Mouse (Mus musculus) inflammation-experienced regulatory T-cells, adult 6 months (primary cell): ENCODE measurements around the gene Srek1ip1. TPM values are rescaled to one million over a fixed set of nuclear protein-coding genes. Genes with fewer than 3 reads are reported as not detected.

Experiments
- ATAC-seq: one replicate; pipeline ENCODE4 v1.8.0; 2017
- polyA plus RNA-seq, 3 experiments: library from polyadenylated mRNA; unstranded; fragments of 100-300 nt; shearing (Covaris generic); gene quantifications; one replicate each; pipeline ENCODE4 v1.2.1; 2017

Srek1ip1 gene
- polyA plus RNA-seq, 3 experiments from 2014 or later: 10.8 to 17.0 (median 14.7) TPM

- no peak for ATAC-seq
Measured at GRCm38 (mm10) chr13:104843295-104844089, 51.2 kb downstream of the Srek1ip1 start.

DNA sequence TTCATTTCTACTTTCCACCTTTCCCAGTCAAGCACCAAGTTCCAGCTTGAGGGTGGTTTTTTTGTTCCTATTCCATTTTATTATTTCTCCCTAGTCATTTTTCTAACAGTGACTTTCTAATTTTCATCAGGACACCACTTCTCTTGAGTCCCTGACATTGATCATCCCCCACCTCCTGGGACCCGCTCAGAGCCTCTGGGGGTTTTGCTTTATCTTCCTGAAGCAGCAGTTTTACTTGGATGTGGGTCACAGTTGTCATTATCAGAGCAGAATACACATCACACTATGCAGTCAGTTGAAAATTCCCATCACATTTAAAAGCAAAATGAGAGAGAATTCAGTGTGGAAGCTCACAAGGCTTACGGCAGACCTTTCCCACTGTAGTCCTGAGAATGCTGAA lies 61.4 kb downstream of the Srek1ip1 start:
- no peak for ATAC-seq

DNA sequence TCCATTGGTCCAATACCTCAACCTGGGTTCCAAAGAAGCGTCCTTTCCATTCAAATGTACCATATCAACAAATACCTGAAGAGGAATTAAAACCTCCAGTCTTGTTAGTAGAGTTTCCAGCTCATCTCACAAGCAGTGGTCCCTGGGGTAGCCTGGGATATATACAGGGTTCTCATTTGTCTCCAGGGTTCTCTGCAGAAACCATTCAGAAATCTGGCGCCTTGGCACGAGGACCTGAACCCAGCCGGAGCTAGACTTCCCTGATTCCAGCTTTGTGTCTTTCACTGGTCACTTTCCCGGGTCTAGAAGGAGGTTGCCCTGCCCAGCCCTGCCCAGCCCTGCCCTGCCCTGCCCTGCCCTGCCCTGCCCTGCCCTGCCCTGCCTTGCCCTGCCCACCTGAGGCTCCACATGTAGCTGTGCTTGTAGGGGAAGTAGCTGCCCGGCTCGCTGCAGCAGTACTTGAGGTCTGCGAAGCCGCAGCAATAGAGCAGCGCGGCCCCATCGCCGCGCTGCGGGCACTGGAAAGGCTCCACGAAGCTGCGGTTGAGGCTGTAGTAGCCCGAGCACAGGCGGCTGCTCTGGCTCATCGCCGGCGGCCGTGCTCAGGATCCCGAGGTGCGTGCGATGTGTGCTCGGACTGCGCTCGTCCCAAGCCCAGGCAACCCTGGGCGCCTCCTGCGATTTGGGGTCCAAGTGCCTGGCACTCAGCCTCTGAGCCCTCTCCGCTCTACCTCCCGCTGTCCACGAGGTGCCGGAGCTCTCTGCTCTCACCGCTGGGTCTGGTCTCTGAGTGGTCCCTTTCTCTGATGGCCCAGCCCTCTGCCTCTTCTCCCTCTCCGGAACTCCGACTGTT lies 71.1 kb downstream of the Srek1ip1 start, which contains the start of gene Shisal2b:
Gene Shisal2b, minus strand, starts transcription at position 767 of the 853 bp plus-strand sequence.
- ATAC-seq: no peak

GRCm38 (mm10) chr13:104866726-104867125 lies 74.4 kb downstream of the Srek1ip1 start:
- no peak for ATAC-seq

GRCm38 (mm10) chr13:104869907-104870306 lies 77.6 kb downstream of the Srek1ip1 start:
- no peak for ATAC-seq

- ATAC-seq: no peak
Measured at GRCm38 (mm10) chr13:104878508-104878907, 86.2 kb downstream of the Srek1ip1 start.

DNA sequence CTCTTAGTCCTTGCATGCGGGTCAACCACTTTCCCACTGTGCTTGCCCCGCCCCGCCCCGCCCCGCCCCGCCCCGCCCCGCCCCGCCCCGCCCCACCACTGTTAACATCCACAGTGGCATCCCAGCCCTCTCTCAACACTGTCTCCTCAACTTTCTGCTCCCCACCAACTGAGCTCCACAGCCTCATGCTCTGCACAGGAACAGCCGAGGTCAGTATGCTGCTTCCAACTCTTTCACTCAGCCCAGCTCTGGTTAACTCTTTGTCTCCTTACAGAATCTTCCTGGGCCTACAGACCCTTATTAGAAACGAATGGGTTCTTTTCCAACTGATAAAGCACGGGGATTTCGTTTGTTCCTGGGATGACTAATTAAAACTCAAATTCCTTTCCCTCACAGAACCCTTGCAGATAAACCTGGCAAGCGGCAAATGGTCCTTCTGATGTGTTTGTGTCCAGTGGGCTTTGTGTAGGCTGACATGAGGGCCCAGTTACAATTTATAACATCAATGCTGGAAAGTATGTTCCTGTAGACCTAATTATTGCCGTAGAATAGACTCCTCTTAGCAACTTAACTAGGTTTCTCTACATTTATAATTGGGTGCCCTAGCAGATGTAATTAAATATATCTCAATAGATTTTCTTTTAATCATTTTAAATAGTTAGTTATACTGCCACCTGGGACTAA lies 91.4 kb downstream of the Srek1ip1 start:
- no peak for ATAC-seq

- no peak for ATAC-seq
Measured at GRCm38 (mm10) chr13:104886308-104887032, 94.2 kb downstream of the Srek1ip1 start.

Other genes with a start within 250 kb of the Srek1ip1 start
- gene Cwc27, start 24.7 kb downstream of the Srek1ip1 start, polyA plus RNA-seq: 10 to 100 TPM; 28.6 to 47.5 (median 29.6) TPM
- 1 to 10 TPM in 1 of 3 experiments, not detected in 2; 1.6 TPM for gene Shisal2b, start 71.4 kb downstream of the Srek1ip1 start, polyA plus RNA-seq